Mouse (Mus musculus) lung, adult 2 months (tissue): ENCODE measurements around the gene Lrfn4. TPM values are rescaled to one million over a fixed set of nuclear protein-coding genes. Genes with fewer than 3 reads are reported as not detected.
A peak's percentile ranks its signal among the peaks of the same experiment; 100 is the strongest.

ENCODE experiments used
- DNase-seq: peaks from one replicate; pipeline ENCODE4 v3.0.0; 2022
- H3K4me1 ChIP-seq: fragments of 200-500 bp; 2 replicates; pipeline ENCODE4 v1.6.1; 2011; ENCODE audit warnings: low read length; ENCODE audit not compliant: control insufficient read depth, insufficient read depth
- H3K4me3 ChIP-seq: fragments of 200-500 bp; replicated peaks from 2 replicates; pipeline ENCODE3; 2011; ENCODE audit warnings: low read depth, mild to moderate bottlenecking, control low read depth, low read length; ENCODE audit errors: extremely low read depth
- CTCF ChIP-seq: fragments of 200-500 bp; IDR thresholded peaks from 2 replicates; pipeline ENCODE4 v1.5.1; 2011; ENCODE audit warnings: mild to moderate bottlenecking, low read length, control low read depth; ENCODE audit not compliant: insufficient read depth
- POLR2A ChIP-seq: fragments of 200-500 bp; IDR thresholded peaks from 2 replicates; pipeline ENCODE4 v1.6.1; 2011; ENCODE audit warnings: low read depth, mild to moderate bottlenecking, control low read depth, low read length, borderline replicate concordance; ENCODE audit errors: extremely low read depth
- WGBS: fragments of 180-500 bp; shearing (Covaris S2); methylation state at CpG from one replicate; pipeline ENCODE4 v1.1.7; 2018; 5-methylcytosine and 5-hydroxymethylcytosine counted together
- polyA plus RNA-seq: library from polyadenylated mRNA; depleted of rRNA; stranded (reverse); fragments of >200 nt; gene quantifications from 2 replicates; pipeline ENCODE4 v1.2.3, GENCODE M21; 2012

The Lrfn4 gene
- polyA plus RNA-seq, 1 experiment, result 24.6 TPM

GRCm38 (mm10) chr19:4624406-4625178 is 9.1 kb upstream of the Lrfn4 start:
- peak overlapping the region; percentile 99 for H3K4me3 ChIP-seq
- 20% methylated on average over 4 of the region's 4 CpGs for WGBS
- peaks cover 8% of the 10 kb centered on the region for H3K4me1 ChIP-seq
- peak; percentile 6 for DNase-seq
- TF ChIP-seq CTCF (no peak), POLR2A (no peak)

- peak; percentile 3 for DNase-seq
- WGBS, result 90% methylated on average over 12 of the region's 12 CpGs
- Histone ChIP-seq H3K4me3 (no peak overlapping the region), H3K4me1 (peaks cover 8% of the 10 kb centered on the region)
- no peak for TF ChIP-seq POLR2A
- TF ChIP-seq CTCF, result no peak
Observed at GRCm38 (mm10) chr19:4624006-4624405, 8.5 kb upstream of the Lrfn4 start.

- DNase-seq, result no peak
- TF ChIP-seq CTCF, result no peak
- no peak for TF ChIP-seq POLR2A
- peaks cover 8% of the 10 kb centered on the region for H3K4me1 ChIP-seq
- H3K4me3 ChIP-seq, result no peak overlapping the region
- 98% methylated on average over 9 of the region's 9 CpGs for WGBS
Observed at GRCm38 (mm10) chr19:4623419-4623818, 8.0 kb upstream of the Lrfn4 start.

- TF ChIP-seq POLR2A (no peak), CTCF (no peak)
- DNase-seq, result no peak
- WGBS, result 85% methylated on average over 5 of the region's 5 CpGs
- Histone ChIP-seq H3K4me3 (no peak overlapping the region), H3K4me1 (peaks cover 8% of the 10 kb centered on the region)
Observed at GRCm38 (mm10) chr19:4622780-4623179, 7.3 kb upstream of the Lrfn4 start.

- Histone ChIP-seq H3K4me3 (no peak overlapping the region), H3K4me1 (no peaks in the 10 kb centered on the region; the same call in 1 of the 2 replicates)
- 87% methylated on average over 7 of the region's 7 CpGs for WGBS
- no peak for DNase-seq
- no peak for TF ChIP-seq CTCF
- TF ChIP-seq POLR2A, result no peak
Observed at GRCm38 (mm10) chr19:4620721-4621120, 5.3 kb upstream of the Lrfn4 start.

GRCm38 (mm10) chr19:4619461-4619860 is 4.0 kb upstream of the Lrfn4 start:
- 80% methylated on average over 10 of the region's 10 CpGs for WGBS
- H3K4me3 ChIP-seq, result no peak overlapping the region
- H3K4me1 ChIP-seq, result no peaks in the 10 kb centered on the region
- TF ChIP-seq POLR2A (no peak), CTCF (no peak)
- no peak for DNase-seq

GRCm38 (mm10) chr19:4618183-4618582 is 2.7 kb upstream of the Lrfn4 start:
- 38% methylated on average over 18 of the region's 18 CpGs for WGBS
- TF ChIP-seq CTCF, result 0 out of 2 replicates have a peak, but pooled peaks have one; percentile 1
- TF ChIP-seq POLR2A, result no peak
- peak; percentile 14 for DNase-seq

GRCm38 (mm10) chr19:4616546-4616945 is 1.1 kb upstream of the Lrfn4 start:
- TF ChIP-seq CTCF, result no peak
- no peak for TF ChIP-seq POLR2A
- Histone ChIP-seq H3K4me1 (no peaks in the 10 kb centered on the region), H3K4me3 (no peak overlapping the region)
- DNase-seq, result no peak
- 35% methylated on average over 4 of the region's 4 CpGs for WGBS

More at GRCm38 (mm10) chr19:4618183-4618582, 2.7 kb upstream of the Lrfn4 start:
- Histone ChIP-seq H3K4me1 (no peaks in the 10 kb centered on the region), H3K4me3 (no peak overlapping the region)

- Histone ChIP-seq H3K4me1 (no peaks in the 10 kb centered on the region), H3K4me3 (peak overlapping the region; percentile 72)
- TF ChIP-seq CTCF, result no peak
- TF ChIP-seq POLR2A, result no peak
- WGBS, result 24% methylated on average over 40 of the region's 49 CpGs
- peak; percentile 42 for DNase-seq
Observed at GRCm38 (mm10) chr19:4614305-4615150, 939 bp downstream of the Lrfn4 start.
